Mouse (Mus musculus): ENCODE measurements around the gene Eif4ebp2.

GRCm38 (mm10) chr10:61386284-61386683 is 66.2 kb downstream of the Eif4ebp2 start:
- TF ChIP-seq CTCF (IDR thresholded peaks at IDR 0.05) (no peak), POLR2A (IDR thresholded peaks at IDR 0.05; ENCODE audit: insufficient read depth, low read depth, low read length) (no peak), EP300 (IDR thresholded peaks at IDR 0.05; ENCODE audit: insufficient read depth, low read depth, low read length) (no peak)
